Mouse (Mus musculus): Measurements from ENCODE around the gene 5430419D17Rik. TPM values are rescaled to one million over a fixed set of nuclear protein-coding genes. Genes with fewer than 3 reads are reported as not detected.

The 5430419D17Rik gene
- polyA plus RNA-seq, 1 experiment = 0.01 TPM

DNA sequence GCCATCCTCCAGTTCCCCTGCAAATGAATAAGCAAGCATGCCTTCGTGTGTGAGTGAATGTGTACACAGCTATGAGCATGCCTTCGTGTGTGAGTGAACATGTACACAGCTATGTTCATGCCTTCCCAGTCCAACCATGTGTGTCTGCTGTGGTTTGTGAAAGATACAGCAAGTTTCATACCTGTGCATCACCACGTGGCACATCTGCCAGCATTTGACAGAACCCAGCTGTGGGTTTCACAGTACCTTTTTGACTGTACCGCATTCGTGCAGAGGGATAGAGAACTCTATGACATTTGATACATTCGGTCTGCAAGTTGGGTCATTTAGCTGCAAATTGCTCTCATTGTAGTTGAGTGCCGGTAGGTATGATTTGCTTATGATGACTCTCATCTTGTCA lies 140.3 kb downstream of the 5430419D17Rik start:
- no peak for DNase-seq (ENCODE audit: low read depth)
- TF ChIP-seq CTCF (IDR thresholded peaks at IDR 0.05; ENCODE audit: borderline replicate concordance, extremely low read depth, insufficient read depth, insufficient read length) (no peak), POLR2A (IDR thresholded peaks at IDR 0.05; ENCODE audit: borderline replicate concordance, extremely low read depth, insufficient read depth, insufficient read length, poor library complexity, severe bottlenecking) (no peak)

DNA sequence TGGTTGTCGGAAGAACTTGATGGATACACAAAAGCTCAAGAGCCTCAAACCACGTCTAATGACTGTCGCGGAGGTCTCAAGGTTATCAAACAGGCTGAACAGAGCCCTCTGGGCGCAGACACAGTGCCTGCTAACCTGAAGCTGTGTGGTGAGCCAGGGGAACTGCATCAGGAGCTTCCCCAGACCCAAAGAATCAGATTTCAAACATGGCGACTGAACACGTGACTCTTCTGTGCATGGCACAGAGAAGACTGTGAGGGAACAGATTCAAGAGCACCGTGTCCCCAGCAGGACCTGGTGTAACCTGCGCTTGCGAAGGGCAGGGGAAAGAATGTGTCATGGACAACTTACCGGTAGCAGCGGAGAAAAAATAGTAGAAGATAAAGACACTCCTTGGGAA lies 143.4 kb downstream of the 5430419D17Rik start:
- DNase-seq (ENCODE audit: low read depth) = no peak

DNA sequence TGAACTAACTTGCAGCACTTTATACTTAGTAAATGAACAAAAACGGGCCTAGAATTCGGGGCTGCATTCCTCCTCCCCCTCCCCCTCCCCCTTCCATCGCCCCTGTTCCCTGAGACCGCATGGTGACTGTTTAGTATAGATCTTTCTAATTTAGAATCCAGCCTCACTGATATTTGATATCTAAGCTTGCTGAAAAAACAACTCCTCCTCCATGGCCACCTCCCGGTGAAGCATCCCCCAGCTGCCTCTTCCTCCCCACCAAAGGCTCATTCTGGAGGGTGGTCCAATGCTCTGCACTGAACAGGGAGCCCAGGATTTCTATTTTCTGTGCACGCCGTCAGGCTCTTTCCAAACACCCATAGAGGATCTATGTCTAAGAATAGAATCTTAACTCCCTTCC lies 144.1 kb downstream of the 5430419D17Rik start:
- TF ChIP-seq POLR2A (IDR thresholded peaks at IDR 0.05; ENCODE audit: borderline replicate concordance, extremely low read depth, insufficient read depth, insufficient read length, poor library complexity, severe bottlenecking) (no peak), CTCF (IDR thresholded peaks at IDR 0.05; ENCODE audit: borderline replicate concordance, extremely low read depth, insufficient read depth, insufficient read length) (no peak)
- DNase-seq (ENCODE audit: low read depth) = no peak

More for the DNA sequence above, 143.4 kb downstream of the 5430419D17Rik start:
- TF ChIP-seq POLR2A (IDR thresholded peaks at IDR 0.05; ENCODE audit: borderline replicate concordance, extremely low read depth, insufficient read depth, insufficient read length, poor library complexity, severe bottlenecking) = no peak

- TF ChIP-seq POLR2A (IDR thresholded peaks at IDR 0.05; ENCODE audit: borderline replicate concordance, extremely low read depth, insufficient read depth, insufficient read length, poor library complexity, severe bottlenecking) (no peak), CTCF (IDR thresholded peaks at IDR 0.05; ENCODE audit: borderline replicate concordance, extremely low read depth, insufficient read depth, insufficient read length) (no peak)
- no peak for DNase-seq (ENCODE audit: low read depth)
These were observed 148.0 kb downstream of the 5430419D17Rik start, which contains the start of gene Cuzd1 for GRCm38 (mm10) chr7:131322192-131322591. Gene Cuzd1 (minus strand): TSS chr7:131322292.

- no peak for TF ChIP-seq CTCF (IDR thresholded peaks at IDR 0.05; ENCODE audit: borderline replicate concordance, extremely low read depth, insufficient read depth, insufficient read length)
- no peak for TF ChIP-seq POLR2A (IDR thresholded peaks at IDR 0.05; ENCODE audit: borderline replicate concordance, extremely low read depth, insufficient read depth, insufficient read length, poor library complexity, severe bottlenecking)
- no peak for DNase-seq (ENCODE audit: low read depth)
These were observed 152.9 kb downstream of the 5430419D17Rik start for GRCm38 (mm10) chr7:131327054-131327453.

DNA sequence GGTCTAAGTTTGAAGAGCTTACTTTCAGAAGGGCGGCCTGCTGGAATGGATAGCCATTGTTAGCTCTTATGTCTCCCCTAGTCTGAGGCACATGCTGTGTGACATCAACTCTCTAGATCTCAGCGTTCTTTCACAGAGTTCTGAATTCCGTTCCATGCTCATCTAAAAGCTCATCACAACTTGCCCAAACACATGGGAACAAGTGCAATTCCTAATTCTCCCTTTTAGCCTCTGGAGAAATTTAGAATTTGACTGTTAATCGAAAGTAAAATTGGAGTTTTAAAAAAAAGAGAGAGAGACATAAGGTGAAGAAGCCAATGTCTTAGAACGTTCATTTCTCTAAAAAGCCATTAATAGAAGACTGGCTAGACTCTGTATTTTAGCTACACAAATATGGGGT lies 155.2 kb downstream of the 5430419D17Rik start, which contains the start of gene Fam24b:
Gene Fam24b (minus strand): TSS at position 101 of the 400 bp plus-strand sequence.
- DNase-seq (ENCODE audit: low read depth) = no peak
- no peak for TF ChIP-seq CTCF (IDR thresholded peaks at IDR 0.05; ENCODE audit: borderline replicate concordance, extremely low read depth, insufficient read depth, insufficient read length)
- no peak for TF ChIP-seq POLR2A (IDR thresholded peaks at IDR 0.05; ENCODE audit: borderline replicate concordance, extremely low read depth, insufficient read depth, insufficient read length, poor library complexity, severe bottlenecking)

- DNase-seq (ENCODE audit: low read depth) = no peak
- no peak for TF ChIP-seq CTCF (IDR thresholded peaks at IDR 0.05; ENCODE audit: borderline replicate concordance, extremely low read depth, insufficient read depth, insufficient read length)
These were observed 157.5 kb downstream of the 5430419D17Rik start for GRCm38 (mm10) chr7:131331688-131332087.

GRCm38 (mm10) chr7:131333564-131333963 lies 159.4 kb downstream of the 5430419D17Rik start, which contains the start of gene Fam24a:
Gene Fam24a (plus strand): TSS chr7:131333864.
- DNase-seq (ENCODE audit: low read depth) = no peak
- TF ChIP-seq CTCF (IDR thresholded peaks at IDR 0.05; ENCODE audit: borderline replicate concordance, extremely low read depth, insufficient read depth, insufficient read length) = no peak
- no peak for TF ChIP-seq POLR2A (IDR thresholded peaks at IDR 0.05; ENCODE audit: borderline replicate concordance, extremely low read depth, insufficient read depth, insufficient read length, poor library complexity, severe bottlenecking)

DNA sequence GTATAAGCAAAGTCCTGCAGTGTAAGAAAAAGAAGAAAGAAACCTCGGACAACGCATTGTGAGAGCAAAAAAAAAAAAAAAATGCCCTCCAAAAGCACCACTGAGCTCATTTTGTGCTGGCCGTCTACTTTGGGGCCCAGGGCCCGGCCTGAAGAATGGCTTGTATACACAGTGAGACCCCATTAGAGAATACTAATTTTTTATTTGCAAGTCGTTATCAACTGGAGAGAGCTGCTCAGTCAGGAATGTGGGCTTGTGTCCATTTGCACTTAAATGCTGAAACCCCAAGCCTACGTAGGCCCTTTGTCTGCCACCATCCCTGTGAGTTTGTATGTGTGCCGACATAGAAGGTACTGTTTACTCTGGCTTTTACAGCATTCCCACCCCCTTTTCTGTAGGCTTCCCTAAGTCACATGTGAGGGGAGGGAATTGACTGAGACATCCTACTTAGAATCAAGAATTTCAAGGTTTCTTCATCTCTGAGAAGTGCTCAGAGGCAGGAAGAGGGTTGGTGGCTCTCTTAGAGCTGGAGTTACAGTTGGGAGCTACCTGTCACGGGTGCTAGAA lies 163.4 kb downstream of the 5430419D17Rik start:
- no peak for TF ChIP-seq CTCF (IDR thresholded peaks at IDR 0.05; ENCODE audit: borderline replicate concordance, extremely low read depth, insufficient read depth, insufficient read length)
- no peak for TF ChIP-seq POLR2A (IDR thresholded peaks at IDR 0.05; ENCODE audit: borderline replicate concordance, extremely low read depth, insufficient read depth, insufficient read length, poor library complexity, severe bottlenecking)
- DNase-seq (ENCODE audit: low read depth) = peak; percentile 65

GRCm38 (mm10) chr7:131345856-131346541 lies 171.8 kb downstream of the 5430419D17Rik start:
- DNase-seq (ENCODE audit: low read depth) = peak; percentile 54

More at GRCm38 (mm10) chr7:131345856-131346541, 171.8 kb downstream of the 5430419D17Rik start:
- TF ChIP-seq CTCF (IDR thresholded peaks at IDR 0.05; ENCODE audit: borderline replicate concordance, extremely low read depth, insufficient read depth, insufficient read length) (no peak), POLR2A (IDR thresholded peaks at IDR 0.05; ENCODE audit: borderline replicate concordance, extremely low read depth, insufficient read depth, insufficient read length, poor library complexity, severe bottlenecking) (no peak)

Other genes with a start within 250 kb of the 5430419D17Rik start
- 10.0 and 15.9 TPM in 2 replicates for gene Htra1, start 238.3 kb upstream of the 5430419D17Rik start, polyA plus RNA-seq (2012; rRNA removed)
- 0.01 TPM in 1 of 2 replicates, not detected in the other for gene Dmbt1, start 142.3 kb upstream of the 5430419D17Rik start, polyA plus RNA-seq (2012; rRNA removed)
- not detected in 2 replicates for gene 4933402N03Rik, start 28.1 kb upstream of the 5430419D17Rik start, polyA plus RNA-seq (2012; rRNA removed)
- gene Cuzd1, start 147.9 kb downstream of the 5430419D17Rik start, polyA plus RNA-seq (2012; rRNA removed) = 0.03 and 0.16 TPM in 2 replicates
- gene Fam24b, start 155.1 kb downstream of the 5430419D17Rik start, polyA plus RNA-seq (2012; rRNA removed) = not detected in 2 replicates
- not detected in 2 replicates for gene Fam24a, start 159.5 kb downstream of the 5430419D17Rik start, polyA plus RNA-seq (2012; rRNA removed)
- gene 2310057M21Rik, start 188.4 kb downstream of the 5430419D17Rik start, polyA plus RNA-seq (2012; rRNA removed) = 14.0 and 18.4 TPM in 2 replicates
- gene Pstk, start 196.7 kb downstream of the 5430419D17Rik start, polyA plus RNA-seq (2012; rRNA removed) = 36.7 and 43.2 TPM in 2 replicates
- 19.6 and 20.5 TPM in 2 replicates for gene Ikzf5, start 236.1 kb downstream of the 5430419D17Rik start, polyA plus RNA-seq (2012; rRNA removed)
- 21.3 and 29.4 TPM in 2 replicates for gene Acadsb, start 236.2 kb downstream of the 5430419D17Rik start, polyA plus RNA-seq (2012; rRNA removed)

Measured in brain, embryonic 14.5 days (tissue).